Mouse (Mus musculus) T-cell, adult 2 months (primary cell): ENCODE measurements around the gene Gpr107.

Experiments
- DNase-seq: peaks from one replicate; pipeline ENCODE4 v3.0.0; 2022; ENCODE audit warnings: low spot score

The Gpr107 gene

DNA sequence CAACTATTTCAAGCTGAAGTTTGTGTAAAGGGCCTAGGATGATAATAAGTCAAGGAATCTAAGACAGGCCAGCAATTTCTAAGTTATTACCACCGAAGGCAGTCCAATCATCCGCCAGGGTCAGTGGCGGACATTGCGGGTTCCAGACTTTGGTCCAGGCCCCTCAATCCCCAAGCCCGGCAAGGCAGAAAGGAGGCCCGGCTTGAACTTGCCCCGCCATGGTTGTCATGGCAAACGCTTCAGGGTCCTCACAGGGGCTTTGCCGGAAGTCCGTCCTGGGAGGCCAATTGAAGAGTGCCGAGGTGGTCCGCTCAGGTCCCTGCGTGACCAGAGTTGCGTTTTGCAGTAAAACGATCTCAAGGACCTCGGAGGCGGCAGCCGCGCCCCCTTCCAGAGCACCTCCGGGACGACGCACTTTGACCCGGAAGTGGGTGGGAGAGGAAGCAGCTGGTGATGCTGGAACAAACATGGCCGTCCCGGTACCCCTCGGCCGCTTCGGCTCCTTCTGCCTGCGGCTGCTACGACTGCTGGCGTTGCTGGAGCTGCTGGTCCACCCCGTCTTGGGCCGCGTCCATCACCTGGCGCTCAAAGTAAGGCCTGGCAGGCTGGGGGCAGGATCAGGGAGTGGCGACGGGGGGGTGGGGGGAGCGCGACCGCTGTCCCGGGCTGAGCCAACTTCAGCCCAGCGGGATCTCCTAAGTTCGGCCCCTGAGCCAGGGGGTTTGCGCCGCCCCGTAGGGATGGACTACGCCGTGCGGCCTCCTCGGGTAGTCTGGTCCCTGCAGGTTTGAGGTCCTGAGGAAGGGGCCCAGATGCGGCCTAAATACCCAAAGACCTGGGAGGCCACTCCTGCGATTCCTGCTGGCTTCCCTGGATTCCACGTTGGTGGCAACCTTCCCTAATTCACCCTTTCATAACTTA lies at the start of gene Gpr107:
Gpr107 (plus strand) TSS at position 425 of the 921 bp plus-strand sequence.
- peak; percentile 85 for DNase-seq

DNA sequence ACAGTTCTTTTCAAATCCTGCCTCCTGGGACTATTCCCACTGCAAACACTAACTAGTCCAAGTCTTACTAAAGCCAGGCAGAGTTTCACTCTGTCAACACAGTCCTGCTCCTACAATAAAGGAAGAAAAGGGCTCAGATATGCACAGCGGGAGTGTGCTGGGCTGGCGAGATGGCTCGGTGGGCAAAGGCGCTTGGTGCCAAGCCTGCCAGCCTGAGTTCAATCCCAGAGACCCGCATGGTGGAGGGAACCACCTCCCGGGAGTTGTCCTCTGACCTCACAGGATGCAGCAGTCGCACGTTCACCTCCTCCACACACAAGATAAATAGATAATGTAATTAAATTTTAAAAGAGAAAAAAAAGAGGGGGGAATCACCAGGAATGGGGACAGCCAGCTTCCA lies 48.8 kb upstream of the Gpr107 start:
- no peak for DNase-seq

DNA sequence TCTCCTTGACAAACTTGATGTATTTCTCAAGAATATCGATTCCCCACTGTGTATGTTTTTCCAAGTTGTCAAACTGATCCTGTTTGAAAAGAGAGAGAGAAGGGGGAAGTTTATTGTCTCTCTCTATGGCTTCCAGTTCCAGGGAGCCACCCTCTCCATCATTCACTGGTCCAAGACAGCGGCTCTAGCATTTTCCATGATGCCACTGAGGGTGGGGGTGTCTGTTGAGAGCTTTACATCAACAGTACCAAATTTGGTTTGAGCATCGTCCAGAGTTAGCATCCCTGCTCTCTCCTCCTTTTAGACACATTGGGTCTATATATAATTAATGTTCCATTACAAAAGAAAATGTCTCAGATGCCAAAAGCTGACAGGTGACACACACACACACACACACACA lies 46.8 kb upstream of the Gpr107 start:
- no peak for DNase-seq

DNA sequence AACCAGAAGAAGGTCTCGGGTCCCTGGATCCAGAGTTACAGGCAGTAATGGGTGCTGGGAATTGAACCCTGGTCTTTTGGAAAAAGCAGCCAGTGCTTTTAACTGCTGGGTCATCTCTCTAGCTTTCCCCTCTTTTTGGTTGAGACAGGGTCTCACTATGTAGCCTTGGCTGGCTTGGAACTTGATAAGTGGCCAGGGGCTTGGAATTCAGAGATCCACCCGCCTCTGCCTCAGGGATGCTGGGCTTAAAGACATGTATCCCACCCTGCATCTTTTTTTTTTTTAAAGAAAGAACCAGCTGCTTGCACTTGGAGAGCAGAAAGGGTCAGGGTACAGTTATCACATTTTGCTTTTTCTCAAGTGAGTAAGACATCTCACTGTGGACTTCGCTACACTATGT lies 46.1 kb upstream of the Gpr107 start:
- no peak for DNase-seq

DNA sequence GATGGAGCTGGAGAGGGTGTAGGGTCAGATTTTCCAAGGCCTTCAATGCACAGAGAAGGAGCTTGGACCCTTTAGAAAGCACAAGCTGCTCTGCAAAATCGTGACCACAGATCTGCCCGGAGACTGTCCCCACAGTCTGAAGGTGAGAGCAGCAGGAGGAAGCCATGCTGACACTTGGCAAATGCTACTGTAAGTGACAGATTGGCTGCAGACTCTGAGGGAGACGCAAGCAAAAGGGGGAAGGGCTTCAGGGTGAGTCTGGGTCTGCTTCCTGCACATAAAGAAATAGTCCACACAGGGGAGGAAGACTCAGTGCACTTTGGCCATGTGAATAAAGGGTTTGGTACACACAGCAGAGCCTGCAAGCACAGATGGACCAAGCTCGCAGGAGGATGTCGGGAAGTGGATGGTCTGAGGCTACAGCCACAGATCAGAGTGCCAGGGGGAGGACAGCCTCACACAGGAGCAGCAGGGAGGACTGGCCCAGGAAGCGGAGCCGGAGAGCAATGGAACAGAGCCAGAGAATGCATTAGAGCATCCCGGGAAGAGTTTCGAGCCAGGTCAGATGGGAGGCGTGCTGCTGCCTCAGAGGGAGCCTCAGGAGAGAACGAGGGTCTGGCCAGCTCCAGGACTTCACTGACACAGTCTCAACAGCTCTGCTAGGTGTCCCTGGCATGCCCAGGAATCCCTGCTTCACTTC lies 45.3 kb upstream of the Gpr107 start:
- DNase-seq = no peak

DNA sequence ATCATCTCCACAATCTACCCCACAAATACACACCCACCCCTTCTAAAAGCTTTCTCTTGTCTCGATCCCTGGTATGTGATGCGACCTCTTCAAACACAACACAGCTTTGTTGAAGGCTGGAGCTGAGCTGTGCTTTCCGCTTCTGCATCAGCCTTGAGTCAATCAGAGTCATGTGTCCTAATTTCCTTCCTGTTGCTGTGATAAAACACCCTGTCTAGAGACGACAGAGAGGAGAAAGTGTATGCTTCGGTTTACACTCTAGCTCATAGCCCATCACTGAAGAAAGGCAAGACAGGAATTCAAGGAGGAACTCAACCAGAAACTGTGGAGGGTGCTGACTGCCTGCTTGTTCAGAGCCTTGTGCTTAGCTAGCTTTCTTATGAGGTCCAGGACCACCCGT lies 43.9 kb upstream of the Gpr107 start:
- peak; percentile 63 for DNase-seq

DNA sequence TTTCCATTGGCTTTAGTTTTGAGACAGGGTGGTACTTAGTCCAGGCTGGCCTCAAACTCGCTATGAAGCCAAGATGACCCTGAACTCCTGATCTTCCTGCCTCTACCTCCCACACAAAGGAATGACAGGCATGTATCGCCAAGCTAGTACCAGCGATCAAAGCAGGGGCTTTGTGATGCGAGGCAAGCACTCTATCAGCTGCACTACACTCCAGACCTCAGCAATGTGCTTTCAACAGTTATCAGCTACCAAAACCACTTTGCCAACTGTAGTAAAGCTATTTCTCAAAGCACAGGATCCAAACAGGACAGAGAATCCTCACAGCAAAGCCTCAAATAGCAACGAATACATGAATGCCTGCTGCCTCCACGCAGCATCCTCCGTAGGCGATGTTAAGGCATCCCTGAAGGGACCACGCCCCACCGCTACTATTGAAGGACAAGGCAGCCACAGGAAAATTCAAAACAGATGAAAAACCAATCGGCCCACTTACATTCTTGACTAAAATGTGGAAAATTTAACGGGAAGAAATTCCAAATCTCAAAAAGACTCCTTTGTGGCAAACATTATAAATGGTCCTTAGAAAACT lies 42.1 kb upstream of the Gpr107 start:
- no peak for DNase-seq

DNA sequence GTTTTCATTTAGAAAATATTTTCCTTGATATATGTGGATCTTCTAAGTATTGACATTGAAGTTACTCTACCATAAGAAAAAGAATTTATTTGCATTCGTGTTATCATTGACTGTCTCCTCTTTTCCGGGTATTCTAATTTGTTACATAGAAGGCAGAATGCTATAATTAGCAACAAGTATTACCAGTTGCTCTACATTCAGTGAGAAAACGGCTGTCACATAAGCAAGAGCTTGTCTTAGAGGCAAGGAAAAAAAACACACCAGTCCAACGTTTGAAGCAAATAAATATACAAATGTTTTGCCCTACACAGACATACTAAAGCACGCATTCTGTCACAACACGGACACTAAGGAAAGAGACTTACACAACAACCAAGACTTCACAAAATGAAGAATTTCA lies 40.4 kb upstream of the Gpr107 start:
- DNase-seq = no peak

DNA sequence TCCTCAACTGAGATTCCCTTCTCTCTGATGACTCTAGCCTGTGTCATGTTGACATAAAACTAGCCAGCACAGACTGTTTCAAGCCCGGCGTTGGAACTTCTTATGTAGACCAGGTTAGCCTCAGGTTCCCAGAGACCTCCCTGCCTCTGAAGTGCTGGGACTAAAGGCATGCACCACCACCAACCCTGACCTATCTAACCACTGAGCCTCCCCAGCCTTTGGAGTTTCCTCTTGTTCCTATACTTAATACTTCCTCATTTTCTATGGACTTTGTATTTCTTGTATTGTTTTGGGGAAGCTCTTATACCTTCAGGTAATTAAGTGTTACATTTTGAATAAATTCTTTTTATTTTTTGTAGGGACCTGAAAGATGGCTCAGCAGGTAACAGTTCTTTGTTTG lies 37.9 kb upstream of the Gpr107 start:
- no peak for DNase-seq

DNA sequence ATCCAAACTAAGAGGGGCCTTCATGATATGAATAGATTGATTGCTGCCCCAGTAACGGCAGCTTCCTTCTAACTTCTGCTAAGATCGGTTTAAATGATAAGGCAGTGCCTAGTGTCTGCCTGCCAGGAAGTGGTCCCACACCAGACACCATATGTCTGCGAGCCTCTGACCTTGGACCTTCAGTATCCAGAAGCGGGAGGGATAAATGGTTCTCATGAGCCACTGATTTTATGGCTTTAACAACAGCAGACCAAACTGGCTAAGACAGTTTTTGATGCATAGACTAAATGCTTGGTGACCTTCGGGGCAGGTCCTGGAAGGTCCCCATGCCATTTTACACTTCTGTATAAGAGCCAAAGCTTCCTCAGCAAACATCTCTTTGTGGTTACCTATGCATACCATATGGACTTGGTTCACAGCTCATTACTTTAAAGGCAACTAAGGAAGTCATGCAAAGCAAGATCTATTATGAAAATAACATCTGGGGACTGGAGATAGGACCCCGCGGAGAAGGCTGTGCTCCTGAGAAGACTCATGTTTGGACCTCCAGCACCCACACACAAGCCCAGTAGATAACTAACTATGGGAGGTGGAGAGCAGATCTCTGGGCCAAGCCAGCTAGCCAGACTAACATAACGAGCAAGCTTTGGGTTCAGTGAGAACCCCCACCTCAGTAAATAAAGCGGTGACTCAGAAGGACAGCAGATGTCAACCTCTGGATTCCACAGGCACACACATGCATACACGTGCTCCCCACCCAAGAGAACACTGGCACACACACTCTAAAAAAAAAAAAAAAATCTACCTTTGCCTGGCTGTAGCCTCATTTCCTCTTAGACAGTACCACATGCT lies 36.8 kb upstream of the Gpr107 start:
- DNase-seq = peak; percentile 37

DNA sequence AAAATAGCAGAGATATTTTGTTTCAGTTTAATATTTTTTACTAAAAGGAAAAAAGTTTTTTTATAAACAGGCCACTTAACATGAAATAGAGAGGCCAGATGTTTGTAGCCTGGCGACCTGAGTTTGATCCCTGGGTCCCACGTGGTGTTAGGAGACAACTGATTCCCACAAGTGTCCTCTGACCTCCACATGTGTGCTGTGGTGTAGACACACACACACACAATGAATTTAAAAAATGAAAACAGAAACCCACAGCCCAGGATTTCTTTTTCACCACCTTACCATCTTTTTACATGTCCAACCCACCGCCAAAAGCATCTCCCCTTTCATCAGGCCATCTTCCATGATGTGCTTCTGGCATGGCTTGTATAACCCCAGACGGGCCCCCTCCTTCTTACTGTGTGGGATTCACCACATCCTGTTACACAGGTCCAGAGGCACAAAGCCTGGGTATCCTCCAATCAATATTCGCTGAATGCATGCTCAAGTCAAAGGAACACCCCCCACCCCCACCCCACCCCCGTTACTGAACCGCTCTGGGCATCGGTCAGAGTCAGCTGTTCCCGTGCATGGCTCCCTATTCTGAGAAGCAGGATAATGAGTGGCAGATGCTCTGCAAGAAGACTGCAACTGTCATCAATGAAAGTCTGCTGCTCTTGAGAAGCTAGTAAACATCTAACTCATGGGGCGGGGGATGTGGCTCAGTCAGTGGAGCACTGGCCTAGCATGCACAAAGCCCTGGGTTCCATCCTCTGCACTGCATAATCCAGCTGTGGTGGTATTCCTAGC lies 36.0 kb upstream of the Gpr107 start:
- peak; percentile 89 for DNase-seq

DNA sequence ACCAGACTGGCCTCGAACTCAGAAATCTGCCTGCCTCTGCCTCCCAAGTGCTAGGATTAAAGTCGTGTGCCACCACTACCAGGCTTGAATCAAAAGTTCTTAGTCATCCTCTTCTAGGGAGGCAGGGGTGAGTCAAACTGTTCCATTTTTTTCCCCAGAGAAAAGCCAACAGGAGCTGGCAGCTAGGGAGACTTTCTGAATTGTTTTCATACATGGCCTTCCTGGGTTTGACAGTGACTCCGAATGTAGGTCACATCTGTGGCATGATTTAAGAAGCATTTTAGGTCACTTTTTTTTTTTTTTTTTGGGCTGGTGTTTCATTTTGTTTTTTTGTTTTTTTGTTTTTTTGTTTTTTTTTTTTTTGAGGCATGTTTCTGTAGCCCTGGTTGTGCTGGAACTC lies 33.9 kb upstream of the Gpr107 start:
- no peak for DNase-seq

DNA sequence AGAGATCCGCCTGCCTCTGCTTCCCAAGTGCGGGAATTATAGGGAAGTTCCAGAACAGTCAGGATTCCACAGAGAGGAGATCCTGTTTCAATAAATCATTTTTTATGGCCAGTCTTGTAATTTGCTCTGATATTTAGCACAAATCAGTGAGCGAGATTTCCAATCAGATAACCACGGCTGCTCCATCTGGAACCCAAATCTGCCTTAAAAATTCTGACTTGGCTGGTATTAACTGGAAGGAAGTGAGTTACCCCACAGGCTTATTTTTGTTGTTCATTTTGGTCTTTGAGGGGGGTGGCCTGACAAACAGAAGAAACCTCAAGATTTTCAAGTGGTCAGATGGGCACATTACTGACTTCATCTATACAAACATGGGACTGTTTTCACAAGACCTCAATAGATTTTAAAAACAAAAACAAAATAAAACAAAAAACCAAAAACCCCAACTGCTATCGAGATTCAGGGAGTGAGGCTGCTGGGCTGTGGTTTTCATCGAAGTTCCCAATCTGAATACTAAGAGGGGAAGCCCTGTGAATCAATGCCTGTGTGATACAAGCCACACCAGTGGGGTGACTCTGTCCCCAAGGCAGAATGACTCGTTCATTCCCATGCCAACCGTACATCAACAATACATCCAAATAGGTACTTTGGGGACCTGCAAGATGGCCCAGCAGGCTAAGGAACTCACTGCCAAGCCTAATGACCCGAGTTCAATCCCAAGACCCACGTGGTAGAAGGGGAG lies 33.3 kb upstream of the Gpr107 start:
- DNase-seq = peak; percentile 74

DNA sequence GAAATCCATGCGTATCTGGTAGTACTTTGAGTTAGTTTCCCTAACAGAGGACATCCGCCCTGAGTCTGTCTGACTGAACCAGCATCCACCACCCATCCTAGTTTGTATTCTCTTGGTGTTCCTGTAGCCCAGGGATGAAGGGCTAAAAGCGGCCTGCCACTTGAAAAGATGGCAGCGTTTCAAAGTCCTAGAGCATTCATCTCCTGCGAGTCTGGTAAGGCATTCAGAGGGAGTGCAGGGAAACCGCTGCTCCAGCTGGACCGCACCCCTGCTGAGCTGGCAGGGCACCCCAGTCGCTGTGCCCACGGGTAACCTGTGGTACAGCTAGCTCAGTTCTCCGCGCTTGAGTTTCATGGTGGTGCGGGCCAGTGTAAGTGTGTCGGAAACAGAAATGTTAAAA lies 32.3 kb upstream of the Gpr107 start:
- DNase-seq = no peak

DNA sequence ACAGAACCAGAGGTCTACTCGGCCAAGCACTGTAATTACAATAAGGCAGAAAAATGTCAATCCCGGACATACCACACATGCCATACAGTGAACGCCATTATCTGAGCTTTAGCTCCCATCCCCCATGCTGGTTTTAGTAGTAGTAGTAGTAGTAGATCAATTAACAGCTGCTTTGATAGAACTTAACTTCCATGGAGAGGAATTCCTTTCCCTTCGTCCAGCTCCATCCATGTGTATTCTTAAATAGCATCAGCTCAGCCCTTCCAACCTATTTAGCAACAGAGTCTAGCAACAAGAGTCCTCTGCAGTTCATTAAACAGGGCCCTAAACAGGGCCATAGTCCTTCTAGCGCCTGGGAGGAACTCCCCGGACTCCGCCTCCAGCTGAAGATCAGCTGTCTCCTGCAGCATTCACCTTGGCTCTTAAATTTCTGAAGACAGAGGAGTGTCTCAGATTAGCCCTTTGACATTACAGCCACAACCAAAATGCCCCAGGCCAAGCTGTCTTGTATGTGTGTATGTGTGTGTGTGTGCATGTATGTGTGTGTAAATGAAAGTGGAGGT lies 30.9 kb upstream of the Gpr107 start:
- DNase-seq = no peak

DNA sequence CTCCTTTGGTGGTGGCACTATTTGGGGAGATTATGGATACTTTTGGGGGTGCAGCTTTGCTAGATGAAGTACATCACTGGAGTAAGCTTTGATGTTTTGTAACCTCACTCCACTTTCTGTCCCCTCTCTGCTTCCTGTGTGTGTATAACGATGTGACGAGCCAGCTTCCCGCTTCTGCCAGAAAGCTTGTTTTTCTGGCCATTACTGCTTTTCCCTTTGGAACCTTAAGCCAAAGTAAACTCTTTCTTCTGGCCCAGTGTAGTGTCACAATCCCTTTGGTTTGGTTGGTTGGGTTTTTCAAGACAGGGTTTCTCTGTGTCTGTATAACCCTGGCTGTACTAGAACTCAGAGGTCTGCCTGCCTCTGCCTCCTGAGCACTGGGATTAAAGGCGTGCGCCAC lies 29.3 kb upstream of the Gpr107 start:
- no peak for DNase-seq

DNA sequence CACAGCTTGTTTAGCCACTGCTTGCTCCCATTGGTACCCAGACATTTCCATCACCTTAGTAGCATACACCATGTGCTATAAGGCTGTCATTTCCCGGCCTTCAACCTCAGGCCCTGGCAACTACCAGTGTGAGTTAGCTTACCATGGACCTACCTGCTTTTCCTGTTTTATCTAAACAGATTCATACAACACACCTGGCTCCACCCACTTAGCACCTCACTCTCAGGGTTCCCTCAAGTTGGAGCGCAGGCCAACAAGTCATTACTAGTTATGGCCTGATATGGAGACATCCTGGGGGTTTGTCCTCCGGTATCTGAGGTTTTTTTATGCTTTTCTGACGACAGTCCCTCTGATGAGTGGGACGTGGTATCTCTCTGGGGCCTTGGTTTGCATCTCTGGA lies 28.6 kb upstream of the Gpr107 start:
- DNase-seq = no peak

DNA sequence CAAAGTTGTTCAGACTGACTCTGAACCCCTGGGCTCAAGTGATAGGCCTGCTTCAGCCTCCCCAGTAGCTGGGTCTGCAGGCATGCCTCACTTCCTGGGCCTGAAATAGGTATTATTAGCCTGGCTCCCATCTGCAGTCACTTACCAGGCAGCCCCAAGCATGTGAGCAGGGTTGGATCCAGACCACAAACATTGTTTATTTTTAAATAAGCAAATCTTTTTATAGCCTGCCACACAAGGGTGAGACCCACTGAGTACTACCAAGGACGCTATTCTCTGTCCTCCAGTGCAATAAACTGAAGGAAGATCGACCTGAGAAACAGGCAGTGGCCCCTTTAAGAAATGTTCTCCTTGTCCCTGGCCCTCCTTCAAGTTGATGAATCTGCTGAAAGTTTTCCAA lies 27.4 kb upstream of the Gpr107 start:
- no peak for DNase-seq

DNA sequence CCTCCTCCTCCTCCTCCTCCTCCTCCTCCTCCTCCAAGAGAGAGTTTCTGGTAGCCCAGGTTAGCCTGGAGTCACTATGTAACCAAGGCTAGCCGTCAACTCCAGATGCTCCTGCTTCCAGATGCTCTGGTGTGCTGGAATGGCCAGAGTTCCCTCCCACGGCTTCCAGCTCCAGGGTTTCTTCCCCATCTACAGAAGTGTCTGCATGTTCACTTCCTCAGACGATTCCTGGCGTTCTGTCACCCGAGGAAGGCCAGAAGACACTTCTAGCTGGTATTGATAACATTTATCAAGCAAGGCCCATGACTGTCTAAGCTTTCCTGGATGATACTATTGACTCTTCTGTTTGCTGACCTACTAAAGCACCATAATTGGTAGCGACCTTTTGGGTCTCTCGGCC lies 27.0 kb upstream of the Gpr107 start:
- no peak for DNase-seq

DNA sequence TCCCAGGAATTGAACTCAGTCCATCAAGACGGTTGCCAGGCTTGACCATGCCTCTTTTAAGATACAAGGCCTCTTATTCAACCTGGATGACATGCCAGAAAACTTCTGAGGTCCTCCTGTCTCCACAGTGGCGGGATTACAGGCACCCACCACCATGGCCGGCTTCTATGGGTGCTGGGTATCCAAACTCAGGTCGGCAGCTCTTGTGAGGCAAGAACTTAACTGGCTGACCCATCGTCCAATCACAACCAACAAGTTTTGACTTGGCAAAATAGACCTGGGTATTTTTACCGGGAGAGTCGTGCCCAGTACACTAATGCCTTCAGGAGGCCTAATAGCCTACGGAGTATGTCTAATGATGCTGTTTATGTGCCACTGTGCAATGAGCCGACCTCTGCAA lies 26.1 kb upstream of the Gpr107 start:
- DNase-seq = no peak
